Mouse (Mus musculus): ENCODE measurements around the gene Ltbp4. TPM values are rescaled to one million over a fixed set of nuclear protein-coding genes. Genes with fewer than 3 reads are reported as not detected.
A peak's percentile ranks its signal among the peaks of the same experiment; 100 is the strongest.

The Ltbp4 gene
- polyA plus RNA-seq, 1 experiment = 77.5 TPM

GRCm38 (mm10) chr7:27354144-27354543, 16.7 kb upstream of the Ltbp4 start:
- Histone ChIP-seq H3K27ac (ENCODE audit: control insufficient read depth, insufficient read depth, low read length) (no peak overlapping the region), H3K27me3 (ENCODE audit: control insufficient read depth, insufficient read depth, low read length) (no peaks in the 10 kb centered on the region), H3K4me3 (ENCODE audit: control insufficient read depth, insufficient read depth, low read length) (no peak overlapping the region), H3K4me1 (replicated peaks; ENCODE audit: control insufficient read depth, insufficient read depth, low read length) (peaks cover 24% of the 10 kb centered on the region), H3K36me3 (ENCODE audit: control insufficient read depth, insufficient read depth, low read length) (peaks cover 5% of the 10 kb centered on the region; the same call in 1 of the 2 replicates)
- no peak for DNase-seq
- WGBS = 84% methylated on average over 6 of the region's 6 CpGs
- no peak for TF ChIP-seq POLR2A (IDR thresholded peaks at IDR 0.05; ENCODE audit: control insufficient read depth, extremely low read depth, insufficient read depth, low read length, poor library complexity)
- TF ChIP-seq CTCF (IDR thresholded peaks at IDR 0.05; ENCODE audit: borderline replicate concordance, control insufficient read depth, extremely low read depth, insufficient read depth, low read length, poor library complexity) = no peak

GRCm38 (mm10) chr7:27345444-27345843, 8.0 kb upstream of the Ltbp4 start:
- TF ChIP-seq CTCF (IDR thresholded peaks at IDR 0.05; ENCODE audit: borderline replicate concordance, control insufficient read depth, extremely low read depth, insufficient read depth, low read length, poor library complexity) = no peak
- DNase-seq = no peak
- Histone ChIP-seq H3K27ac (ENCODE audit: control insufficient read depth, insufficient read depth, low read length) (no peak overlapping the region), H3K27me3 (ENCODE audit: control insufficient read depth, insufficient read depth, low read length) (no peaks in the 10 kb centered on the region), H3K4me1 (replicated peaks; ENCODE audit: control insufficient read depth, insufficient read depth, low read length) (no peaks in the 10 kb centered on the region), H3K36me3 (ENCODE audit: control insufficient read depth, insufficient read depth, low read length) (peaks cover 11% of the 10 kb centered on the region), H3K4me3 (ENCODE audit: control insufficient read depth, insufficient read depth, low read length) (no peak overlapping the region)
- 86% methylated on average over 6 of the region's 6 CpGs for WGBS

- WGBS = 66% methylated on average over 4 of the region's 4 CpGs
- H3K4me3 ChIP-seq (ENCODE audit: control insufficient read depth, insufficient read depth, low read length) = no peak overlapping the region
Observed at GRCm38 (mm10) chr7:27342595-27342994, 5.1 kb upstream of the Ltbp4 start.

GRCm38 (mm10) chr7:27339519-27339918, 2.0 kb upstream of the Ltbp4 start:
- H3K4me1 ChIP-seq (replicated peaks; ENCODE audit: control insufficient read depth, insufficient read depth, low read length) = peaks cover 3% of the 10 kb centered on the region; the same call in 1 of the 2 replicates
- TF ChIP-seq CTCF (IDR thresholded peaks at IDR 0.05; ENCODE audit: borderline replicate concordance, control insufficient read depth, extremely low read depth, insufficient read depth, low read length, poor library complexity) = no peak
- TF ChIP-seq POLR2A (IDR thresholded peaks at IDR 0.05; ENCODE audit: control insufficient read depth, extremely low read depth, insufficient read depth, low read length, poor library complexity) = no peak
- no peak for DNase-seq
- WGBS = 46% methylated on average over 7 of the region's 7 CpGs
- no peak overlapping the region for H3K27ac ChIP-seq (ENCODE audit: control insufficient read depth, insufficient read depth, low read length)
- H3K27me3 ChIP-seq (ENCODE audit: control insufficient read depth, insufficient read depth, low read length) = peaks cover 18% of the 10 kb centered on the region
- 0 out of 2 replicates have a peak, but pooled peaks cover 4% of the 10 kb centered on the region for H3K36me3 ChIP-seq (ENCODE audit: control insufficient read depth, insufficient read depth, low read length)
- H3K4me3 ChIP-seq (ENCODE audit: control insufficient read depth, insufficient read depth, low read length) = no peak overlapping the region

More at GRCm38 (mm10) chr7:27342595-27342994, 5.1 kb upstream of the Ltbp4 start:
- H3K36me3 ChIP-seq (ENCODE audit: control insufficient read depth, insufficient read depth, low read length) = peaks cover 9% of the 10 kb centered on the region; the same call in 1 of the 2 replicates
- TF ChIP-seq CTCF (IDR thresholded peaks at IDR 0.05; ENCODE audit: borderline replicate concordance, control insufficient read depth, extremely low read depth, insufficient read depth, low read length, poor library complexity) (peak; percentile 48; the same call in 1 of the 2 replicates), POLR2A (IDR thresholded peaks at IDR 0.05; ENCODE audit: control insufficient read depth, extremely low read depth, insufficient read depth, low read length, poor library complexity) (no peak)
- no peak overlapping the region for H3K27ac ChIP-seq (ENCODE audit: control insufficient read depth, insufficient read depth, low read length)
- DNase-seq = no peak
- peaks cover 3% of the 10 kb centered on the region; the same call in 1 of the 2 replicates for H3K4me1 ChIP-seq (replicated peaks; ENCODE audit: control insufficient read depth, insufficient read depth, low read length)
- H3K27me3 ChIP-seq (ENCODE audit: control insufficient read depth, insufficient read depth, low read length) = peaks cover 4% of the 10 kb centered on the region; the same call in 1 of the 2 replicates

GRCm38 (mm10) chr7:27339114-27339513, 1.6 kb upstream of the Ltbp4 start:
- Histone ChIP-seq H3K27ac (ENCODE audit: control insufficient read depth, insufficient read depth, low read length) (no peak overlapping the region), H3K36me3 (ENCODE audit: control insufficient read depth, insufficient read depth, low read length) (0 out of 2 replicates have a peak, but pooled peaks cover 4% of the 10 kb centered on the region), H3K27me3 (ENCODE audit: control insufficient read depth, insufficient read depth, low read length) (peaks cover 22% of the 10 kb centered on the region), H3K4me1 (replicated peaks; ENCODE audit: control insufficient read depth, insufficient read depth, low read length) (peaks cover 3% of the 10 kb centered on the region; the same call in 1 of the 2 replicates), H3K4me3 (ENCODE audit: control insufficient read depth, insufficient read depth, low read length) (no peak overlapping the region)
- 91% methylated on average over 4 of the region's 4 CpGs for WGBS
- no peak for DNase-seq
- TF ChIP-seq CTCF (IDR thresholded peaks at IDR 0.05; ENCODE audit: borderline replicate concordance, control insufficient read depth, extremely low read depth, insufficient read depth, low read length, poor library complexity) (no peak), POLR2A (IDR thresholded peaks at IDR 0.05; ENCODE audit: control insufficient read depth, extremely low read depth, insufficient read depth, low read length, poor library complexity) (no peak)

- peak; percentile 84 for DNase-seq
- peaks cover 39% of the 10 kb centered on the region for H3K27me3 ChIP-seq (ENCODE audit: control insufficient read depth, insufficient read depth, low read length)
- no peak overlapping the region for H3K4me3 ChIP-seq (ENCODE audit: control insufficient read depth, insufficient read depth, low read length)
- TF ChIP-seq POLR2A (IDR thresholded peaks at IDR 0.05; ENCODE audit: control insufficient read depth, extremely low read depth, insufficient read depth, low read length, poor library complexity) (no peak), CTCF (IDR thresholded peaks at IDR 0.05; ENCODE audit: borderline replicate concordance, control insufficient read depth, extremely low read depth, insufficient read depth, low read length, poor library complexity) (peak; percentile 92)
- H3K36me3 ChIP-seq (ENCODE audit: control insufficient read depth, insufficient read depth, low read length) = no peaks in the 10 kb centered on the region
- WGBS = 8% methylated on average over 47 of the region's 47 CpGs
- H3K27ac ChIP-seq (ENCODE audit: control insufficient read depth, insufficient read depth, low read length) = no peak overlapping the region
- H3K4me1 ChIP-seq (replicated peaks; ENCODE audit: control insufficient read depth, insufficient read depth, low read length) = peaks cover 15% of the 10 kb centered on the region
Observed at GRCm38 (mm10) chr7:27335928-27336823, 1.3 kb downstream of the Ltbp4 start.

Data from thymus, adult 2 months (tissue).